Mouse (Mus musculus): ENCODE data around the gene Klf12. TPM values are rescaled to one million over a fixed set of nuclear protein-coding genes. Genes with fewer than 3 reads are reported as not detected.

Klf12 gene
- polyA plus RNA-seq, 1 experiment from 2014 or later = 7.0 TPM

GRCm38 (mm10) chr14:100283411-100284118, 914 bp downstream of the Klf12 start:
- Histone ChIP-seq H3K27me3 (ENCODE audit: insufficient read depth, low read length) (no peaks in the 10 kb centered on the region), H3K9me3 (replicated peaks; ENCODE audit: low read length) (no peaks in the 10 kb centered on the region), H3K4me3 (replicated peaks; ENCODE audit: low read depth, low read length) (peak overlapping the region; percentile 66), H3K9ac (ENCODE audit: low read depth, low read length) (peak overlapping the region; percentile 68), H3K4me1 (replicated peaks; ENCODE audit: insufficient read depth, low read length) (no peaks in the 10 kb centered on the region), H3K27ac (peak overlapping the region; percentile 14; the same call in 1 of the 2 replicates), H3K36me3 (ENCODE audit: insufficient read depth, low read length) (no peaks in the 10 kb centered on the region), H3K4me2 (ENCODE audit: low read length) (peak overlapping the region; percentile 99)
- ATAC-seq (replicated peaks; ENCODE audit: low FRiP score, low read depth) (no peak), DNase-seq (ENCODE audit: low spot score) (peak; percentile 74)
- 1% methylated on average over 27 of the region's 27 CpGs for WGBS
- TF ChIP-seq CTCF (IDR thresholded peaks at IDR 0.05; ENCODE audit: low read depth) = no peak

DNA sequence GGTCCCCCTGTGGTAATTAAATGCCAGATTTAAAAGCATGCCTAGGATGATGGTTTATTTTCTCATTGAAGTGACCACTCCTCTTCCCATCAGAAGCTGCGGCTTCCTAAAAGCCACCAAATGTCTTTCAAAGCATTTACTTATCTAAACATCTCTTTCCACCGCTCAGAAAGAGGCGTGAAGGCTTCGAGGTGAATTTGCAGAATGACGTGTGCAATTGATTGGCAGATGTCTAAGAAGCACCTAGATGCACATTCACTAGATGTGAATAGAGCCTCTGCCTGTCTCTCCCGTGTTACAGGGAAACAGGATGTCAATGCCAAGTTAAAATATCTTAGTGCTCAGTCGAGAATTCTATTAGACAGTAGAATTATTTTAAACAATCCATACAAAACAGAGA, 1.8 kb downstream of the Klf12 start:
- peak overlapping the region; percentile 99 for H3K4me2 ChIP-seq (ENCODE audit: low read length)
- H3K27ac ChIP-seq = no peak overlapping the region
- H3K36me3 ChIP-seq (ENCODE audit: insufficient read depth, low read length) = no peaks in the 10 kb centered on the region
- no peak overlapping the region for H3K4me3 ChIP-seq (replicated peaks; ENCODE audit: low read depth, low read length)
- DNase-seq (ENCODE audit: low spot score) = no peak
- no peaks in the 10 kb centered on the region for H3K9me3 ChIP-seq (replicated peaks; ENCODE audit: low read length)
- H3K27me3 ChIP-seq (ENCODE audit: insufficient read depth, low read length) = no peaks in the 10 kb centered on the region
- WGBS = 10% methylated on average over 7 of the region's 7 CpGs
- no peak for ATAC-seq (replicated peaks; ENCODE audit: low FRiP score, low read depth)
- H3K4me1 ChIP-seq (replicated peaks; ENCODE audit: insufficient read depth, low read length) = no peaks in the 10 kb centered on the region
- TF ChIP-seq CTCF (IDR thresholded peaks at IDR 0.05; ENCODE audit: low read depth) = no peak
- no peak overlapping the region for H3K9ac ChIP-seq (ENCODE audit: low read depth, low read length)

GRCm38 (mm10) chr14:100281734-100282133, 2.7 kb downstream of the Klf12 start:
- no peaks in the 10 kb centered on the region for H3K27me3 ChIP-seq (ENCODE audit: insufficient read depth, low read length)
- no peaks in the 10 kb centered on the region for H3K9me3 ChIP-seq (replicated peaks; ENCODE audit: low read length)
- H3K27ac ChIP-seq = no peak overlapping the region
- no peak overlapping the region for H3K4me3 ChIP-seq (replicated peaks; ENCODE audit: low read depth, low read length)
- no peaks in the 10 kb centered on the region for H3K36me3 ChIP-seq (ENCODE audit: insufficient read depth, low read length)
- no peaks in the 10 kb centered on the region for H3K4me1 ChIP-seq (replicated peaks; ENCODE audit: insufficient read depth, low read length)
- DNase-seq (ENCODE audit: low spot score) (peak; percentile 23), ATAC-seq (replicated peaks; ENCODE audit: low FRiP score, low read depth) (no peak)
- no peak overlapping the region for H3K9ac ChIP-seq (ENCODE audit: low read depth, low read length)
- H3K4me2 ChIP-seq (ENCODE audit: low read length) = no peak overlapping the region
- no peak for TF ChIP-seq CTCF (IDR thresholded peaks at IDR 0.05; ENCODE audit: low read depth)
- 34% methylated on average over 3 of the region's 3 CpGs for WGBS

- Histone ChIP-seq H3K9ac (ENCODE audit: low read depth, low read length) (no peak overlapping the region), H3K4me1 (replicated peaks; ENCODE audit: insufficient read depth, low read length) (no peaks in the 10 kb centered on the region), H3K4me2 (ENCODE audit: low read length) (no peak overlapping the region), H3K27ac (no peak overlapping the region), H3K27me3 (ENCODE audit: insufficient read depth, low read length) (no peaks in the 10 kb centered on the region), H3K9me3 (replicated peaks; ENCODE audit: low read length) (no peaks in the 10 kb centered on the region), H3K4me3 (replicated peaks; ENCODE audit: low read depth, low read length) (no peak overlapping the region), H3K36me3 (ENCODE audit: insufficient read depth, low read length) (no peaks in the 10 kb centered on the region)
- no peak for ATAC-seq (replicated peaks; ENCODE audit: low FRiP score, low read depth)
- no peak for DNase-seq (ENCODE audit: low spot score)
- TF ChIP-seq CTCF (IDR thresholded peaks at IDR 0.05; ENCODE audit: low read depth) = no peak
- 82% methylated on average over 2 of the region's 2 CpGs for WGBS
Measured at GRCm38 (mm10) chr14:100274179-100274578, 10.3 kb downstream of the Klf12 start.

DNA sequence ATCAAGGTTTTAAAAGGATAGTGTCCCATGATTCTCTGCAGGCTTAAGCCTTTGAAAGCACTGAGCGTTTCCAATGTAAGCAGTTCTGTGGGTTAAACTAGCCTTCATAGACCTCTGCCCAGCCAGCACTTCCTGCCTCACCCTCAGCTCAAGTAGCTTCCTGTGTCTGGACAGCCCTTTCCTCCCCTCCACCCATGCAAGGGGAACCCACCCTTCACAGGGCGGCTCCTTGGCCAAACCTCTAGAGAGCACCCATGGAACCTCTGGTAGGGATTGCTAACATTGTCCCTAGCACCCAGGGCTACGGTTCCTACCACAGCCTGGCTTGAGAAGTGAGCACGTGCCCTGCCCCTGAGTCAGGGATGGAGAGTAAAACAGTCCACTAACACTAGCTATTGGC, 23.9 kb downstream of the Klf12 start:
- Histone ChIP-seq H3K4me2 (ENCODE audit: low read length) (no peak overlapping the region), H3K27ac (0 out of 2 replicates have a peak overlapping the region, but pooled peaks have one; percentile 19), H3K9me3 (replicated peaks; ENCODE audit: low read length) (no peaks in the 10 kb centered on the region), H3K4me3 (replicated peaks; ENCODE audit: low read depth, low read length) (no peak overlapping the region), H3K36me3 (ENCODE audit: insufficient read depth, low read length) (no peaks in the 10 kb centered on the region), H3K9ac (ENCODE audit: low read depth, low read length) (no peak overlapping the region), H3K27me3 (ENCODE audit: insufficient read depth, low read length) (no peaks in the 10 kb centered on the region), H3K4me1 (replicated peaks; ENCODE audit: insufficient read depth, low read length) (no peaks in the 10 kb centered on the region; the same call in 1 of the 2 replicates)
- TF ChIP-seq CTCF (IDR thresholded peaks at IDR 0.05; ENCODE audit: low read depth) = no peak
- ATAC-seq (replicated peaks; ENCODE audit: low FRiP score, low read depth) (no peak), DNase-seq (ENCODE audit: low spot score) (peak; percentile 50)
- 60% methylated on average over 4 of the region's 4 CpGs for WGBS

DNA sequence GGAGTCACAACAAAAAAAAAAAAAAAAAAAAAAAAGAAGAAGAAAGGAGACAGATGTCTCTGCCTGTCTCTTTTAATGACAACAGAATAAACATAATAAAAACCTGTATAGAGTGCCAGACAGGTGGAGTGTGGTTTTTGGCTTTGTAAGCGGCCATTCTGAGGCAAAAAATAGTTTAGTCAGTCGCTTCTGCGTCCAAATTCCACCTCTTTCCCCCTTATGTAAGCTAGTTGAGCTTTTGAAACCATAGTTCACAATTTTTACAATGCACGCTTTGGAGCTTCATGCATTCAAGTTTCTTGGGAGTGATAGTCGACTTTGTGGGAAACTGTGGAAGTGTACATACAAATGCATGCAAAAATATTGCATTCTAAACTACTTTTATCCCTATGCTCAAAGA, 41.4 kb downstream of the Klf12 start:
- H3K9ac ChIP-seq (ENCODE audit: low read depth, low read length) = no peak overlapping the region
- H3K27me3 ChIP-seq (ENCODE audit: insufficient read depth, low read length) = no peaks in the 10 kb centered on the region
- H3K36me3 ChIP-seq (ENCODE audit: insufficient read depth, low read length) = no peaks in the 10 kb centered on the region
- no peak for TF ChIP-seq CTCF (IDR thresholded peaks at IDR 0.05; ENCODE audit: low read depth)
- ATAC-seq (replicated peaks; ENCODE audit: low FRiP score, low read depth) (no peak), DNase-seq (ENCODE audit: low spot score) (no peak)
- H3K4me2 ChIP-seq (ENCODE audit: low read length) = no peak overlapping the region
- H3K27ac ChIP-seq = no peak overlapping the region
- WGBS = 76% methylated on average over 5 of the region's 5 CpGs
- H3K9me3 ChIP-seq (replicated peaks; ENCODE audit: low read length) = no peaks in the 10 kb centered on the region
- H3K4me1 ChIP-seq (replicated peaks; ENCODE audit: insufficient read depth, low read length) = no peaks in the 10 kb centered on the region
- no peak overlapping the region for H3K4me3 ChIP-seq (replicated peaks; ENCODE audit: low read depth, low read length)
